Mouse (Mus musculus) layer of hippocampus, postnatal 36 days (tissue): ENCODE data around the gene Il4ra. TPM values are rescaled to one million over a fixed set of nuclear protein-coding genes. Genes with fewer than 3 reads are reported as not detected.

ENCODE experiments used
- total RNA-seq, 2 experiments: library from RNA; stranded (reverse); gene quantifications; 2 replicates each; pipeline ENCODE4 v1.2.3; 2021

Gene Il4ra
- total RNA-seq, 2 experiments from 2014 or later, result 3.1 to 3.5 TPM

Other genes with a start within 250 kb of the Il4ra start
- gene Kdm8, start 107.4 kb upstream of the Il4ra start, total RNA-seq, result 1 to 10 TPM; 3.5 to 3.9 TPM
- gene Nsmce1, start 60.5 kb upstream of the Il4ra start, total RNA-seq, result 10 to 100 TPM; 14.8 to 18.1 TPM
- 1 to 10 TPM in 1 of 2 experiments, under 1 TPM in 1; 0.75 to 1.4 TPM for gene Il21r, start 51.3 kb downstream of the Il4ra start, total RNA-seq
- gene Gtf3c1, start 155.7 kb downstream of the Il4ra start, total RNA-seq, result 100 to 1,000 TPM; 108 to 110 TPM
- 10 to 100 TPM; 22.9 to 32.4 TPM for gene D430042O09Rik, start 155.8 kb downstream of the Il4ra start, total RNA-seq